Mouse (Mus musculus) spleen, postnatal 4 days (tissue): Measurements from ENCODE around the gene C1qtnf1.
"Not testable (repeated sequence)": the region's sequence is repeated elsewhere in the genome, so short reads cannot be mapped to it uniquely, and the experiment has no call there.

Source experiments
- DNase-seq, 2 experiments: peaks; one replicate each; pipeline ENCODE4 v3.0.0; 2022; ENCODE audit warnings: low spot score in 2 of 2

Gene C1qtnf1

GRCm38 (mm10) chr11:118427986-118428385, at the start of gene C1qtnf1:
TSS of gene C1qtnf1 (plus strand) at chr11:118428203.
- no peak for DNase-seq

- DNase-seq, result peak in 1 of 2 experiments; percentile 53
Observed at GRCm38 (mm10) chr11:118378656-118379055, 49.3 kb upstream of the C1qtnf1 start.

- peak; percentile 73 to 91 for DNase-seq
Observed at GRCm38 (mm10) chr11:118379251-118380009, 48.6 kb upstream of the C1qtnf1 start.

- not testable (repeated sequence) for DNase-seq
Observed at GRCm38 (mm10) chr11:118387816-118388215, 40.2 kb upstream of the C1qtnf1 start.

GRCm38 (mm10) chr11:118393991-118394390, 34.0 kb upstream of the C1qtnf1 start:
- DNase-seq, result no peak

- no peak for DNase-seq
Observed at GRCm38 (mm10) chr11:118394538-118394937, 33.5 kb upstream of the C1qtnf1 start.

GRCm38 (mm10) chr11:118397806-118398530, 30.0 kb upstream of the C1qtnf1 start:
- no peak for DNase-seq

- DNase-seq, result no peak
Observed at GRCm38 (mm10) chr11:118399891-118400565, 28.0 kb upstream of the C1qtnf1 start.

- peak in 1 of 2 experiments; percentile 13 for DNase-seq
Observed at GRCm38 (mm10) chr11:118400566-118400936, 27.5 kb upstream of the C1qtnf1 start.

GRCm38 (mm10) chr11:118401195-118401594, 26.8 kb upstream of the C1qtnf1 start:
- peak in 1 of 2 experiments; percentile 11 for DNase-seq

- peak in 1 of 2 experiments; percentile 25 for DNase-seq
Observed at GRCm38 (mm10) chr11:118401760-118402280, 26.2 kb upstream of the C1qtnf1 start, which contains the start of gene Lgals3bp. TSS of gene Lgals3bp (minus strand) at chr11:118402092.

- no peak for DNase-seq
Observed at GRCm38 (mm10) chr11:118403183-118403582, 24.8 kb upstream of the C1qtnf1 start.

- DNase-seq, result no peak
Observed at GRCm38 (mm10) chr11:118403951-118404899, 23.8 kb upstream of the C1qtnf1 start.

GRCm38 (mm10) chr11:118405311-118405710, 22.7 kb upstream of the C1qtnf1 start:
- DNase-seq, result no peak

GRCm38 (mm10) chr11:118406521-118406920, 21.5 kb upstream of the C1qtnf1 start:
- DNase-seq, result no peak

- peak; percentile 57 to 84 for DNase-seq
Observed at GRCm38 (mm10) chr11:118407318-118407910, 20.6 kb upstream of the C1qtnf1 start.

GRCm38 (mm10) chr11:118408051-118408740, 19.8 kb upstream of the C1qtnf1 start:
- no peak for DNase-seq

GRCm38 (mm10) chr11:118409106-118410072, 18.6 kb upstream of the C1qtnf1 start:
- DNase-seq, result no peak

- DNase-seq, result no peak
Observed at GRCm38 (mm10) chr11:118410073-118410444, 17.9 kb upstream of the C1qtnf1 start.
